23 mouse cellular contexts compared by ENCODE assay signal in genomic region chrX:8000546-8001192, GRCm38 (mm10). TPM values are rescaled to one million over a fixed set of nuclear protein-coding genes. Genes with fewer than 3 reads are reported as not detected.
DNase-seq lines count a peak whose midpoint lies in the region; ATAC-seq lines count a peak whose summit lies in the region.
"Had no signal": no experiment of that assay in that cellular context is flagged by ENCODE, and none has a peak within 500 bp of the region (broad histone marks: within the 10 kb centered on the region; RNA-seq: fewer than 3 reads in every experiment).

No protein-coding gene starts in this region.

- H3K4me3 ChIP-seq in heart, embryonic 13.5 days = no peak overlapping the region
- H3K4me3 ChIP-seq in liver, embryonic 11.5 days (ENCODE audit: low read depth, low read length) = no peak overlapping the region
- H3K4me3 ChIP-seq: embryonic facial prominence, embryonic 13.5 days had no signal

- H3K27me3 ChIP-seq in heart, embryonic 13.5 days (replicated peaks) = no peaks in the 10 kb centered on the region
- H3K27me3 ChIP-seq in liver, embryonic 11.5 days (replicated peaks; ENCODE audit: control insufficient read depth, insufficient read depth, low read length) = no peaks in the 10 kb centered on the region
- H3K27me3 ChIP-seq: embryonic facial prominence, embryonic 13.5 days had no signal

- ATAC-seq in heart, embryonic 13.5 days (ENCODE audit: extremely low read depth, insufficient number of reproducible peaks, low FRiP score, low TSS enrichment) = peak; percentile 37; the same call in 1 of the 2 replicates
- ATAC-seq in liver, embryonic 11.5 days (replicated peaks; ENCODE audit: low FRiP score) = peak; percentile 39; the same call in 1 of the 2 replicates
- ATAC-seq: forebrain, embryonic 14.5 days; inflammation-experienced regulatory T-cells, adult 6 months; midbrain, embryonic 16.5 days had no signal

- no peaks in the 10 kb centered on the region for H3K9me3 ChIP-seq in heart, embryonic 13.5 days
- no peaks in the 10 kb centered on the region for H3K9me3 ChIP-seq in liver, embryonic 11.5 days (ENCODE audit: control insufficient read depth, low read length)
- H3K9me3 ChIP-seq: embryonic facial prominence, embryonic 13.5 days had no signal

- no peak for DNase-seq in heart, adult 11 months
- DNase-seq in adrenal gland, postnatal 25 days = peak; percentile 7
- DNase-seq in liver, embryonic 11.5 days (ENCODE audit: low spot score) = no peak
- no peak for DNase-seq in ovary, postnatal 10 days (ENCODE audit: low spot score)
- no peak for DNase-seq in cerebellum, postnatal 36 days
- DNase-seq in spleen, adult 12 weeks (ENCODE audit: low spot score) = no peak
- no peak for DNase-seq in thymus, adult 18-20 months
- DNase-seq: cerebellum, postnatal 25 days; heart, postnatal 4 days; kidney, postnatal 14 days; lung, embryonic 14.5 days had no signal

- no peak overlapping the region for H3K27ac ChIP-seq in heart, embryonic 13.5 days (replicated peaks)
- H3K27ac ChIP-seq in liver, embryonic 11.5 days (ENCODE audit: low read depth, low read length) = no peak overlapping the region
- H3K27ac ChIP-seq: embryonic facial prominence, embryonic 13.5 days had no signal

- WGBS in heart, embryonic 13.5 days = 72% methylated on average over 3 of the region's 3 CpGs
- 67% methylated on average over 3 of the region's 3 CpGs for WGBS in liver, embryonic 11.5 days

- no peaks in the 10 kb centered on the region for H3K4me1 ChIP-seq in heart, embryonic 13.5 days
- H3K4me1 ChIP-seq in liver, embryonic 11.5 days (replicated peaks; ENCODE audit: control insufficient read depth, insufficient read depth, low read length) = no peaks in the 10 kb centered on the region
- H3K4me1 ChIP-seq: embryonic facial prominence, embryonic 13.5 days had no signal

- no peak overlapping the region for H3K4me2 ChIP-seq in heart, embryonic 13.5 days
- H3K4me2 ChIP-seq in liver, embryonic 11.5 days = no peak overlapping the region
- H3K4me2 ChIP-seq: embryonic facial prominence, embryonic 13.5 days; lung, embryonic 14.5 days had no signal

- H3K9ac ChIP-seq in heart, embryonic 13.5 days = no peak overlapping the region
- no peak overlapping the region for H3K9ac ChIP-seq in liver, embryonic 11.5 days (ENCODE audit: low read depth, low read length)
- H3K9ac ChIP-seq: embryonic facial prominence, embryonic 13.5 days; lung, embryonic 14.5 days had no signal

- no peaks in the 10 kb centered on the region for H3K36me3 ChIP-seq in heart, embryonic 13.5 days
- H3K36me3 ChIP-seq in liver, embryonic 11.5 days (ENCODE audit: control insufficient read depth, insufficient read depth, low read length) = no peaks in the 10 kb centered on the region
- H3K36me3 ChIP-seq: embryonic facial prominence, embryonic 13.5 days had no signal

RNA-seq across cellular contexts. Expression of gene Glod5, which starts 17.6 kb away (rescaled TPM):
- polyA plus RNA-seq in heart, embryonic 13.5 days (2015; fragmentation: Nextera tagmentation; extraction: Ambion mirVana) = 0.38 and 0.53 TPM in 2 replicates
- total RNA-seq in adrenal gland, postnatal 25 days (2021) = not detected in 2 replicates
- 0.29 and 0.53 TPM in 2 replicates for polyA plus RNA-seq in liver, embryonic 11.5 days (2014; fragmentation: Nextera tagmentation; extraction: Ambion mirVana)
- total RNA-seq: gastrocnemius, adult 8-10 months; heart, postnatal 4 days; layer of hippocampus, postnatal 14 days; left cerebral cortex, postnatal 25 days; megakaryocyte progenitor cell, adult 5-6 weeks had no signal
- polyA plus RNA-seq: embryonic facial prominence, embryonic 13.5 days; inflammation-experienced regulatory T-cells, adult 6 months; lung, embryonic 14.5 days; spleen, adult 2 months; testis, adult 2 months had no signal

RNA-seq across cellular contexts. Expression of gene Gata1, which starts 22.8 kb away (rescaled TPM):
- polyA plus RNA-seq in heart, embryonic 13.5 days (2015; fragmentation: Nextera tagmentation; extraction: Ambion mirVana) = 2.8 and 5.9 TPM in 2 replicates
- total RNA-seq in adrenal gland, postnatal 25 days (2021) = not detected in 2 replicates
- 157 and 162 TPM in 2 replicates for polyA plus RNA-seq in liver, embryonic 11.5 days (2014; fragmentation: Nextera tagmentation; extraction: Ambion mirVana)
- total RNA-seq: layer of hippocampus, postnatal 14 days; left cerebral cortex, postnatal 25 days had no signal
- polyA plus RNA-seq: neural tube, embryonic 14.5 days had no signal

RNA-seq across cellular contexts. Expression of gene Hdac6, which starts 53.0 kb away (rescaled TPM):
- polyA plus RNA-seq in heart, embryonic 13.5 days (2015; fragmentation: Nextera tagmentation; extraction: Ambion mirVana) = 22.8 and 24.9 TPM in 2 replicates
- total RNA-seq in adrenal gland, postnatal 25 days (2021) = 17.9 and 26.7 TPM in 2 replicates
- polyA plus RNA-seq in liver, embryonic 11.5 days (2014; fragmentation: Nextera tagmentation; extraction: Ambion mirVana) = 21.1 and 22.5 TPM in 2 replicates

Comparison
In these comparisons a context has a peak if more than half of its experiments do, and no peak if none do; other contexts are left out.
1. RNA of gene Gata1, which starts 22.8 kb away (polyA plus RNA-seq): 157 to 162 TPM in liver, embryonic 11.5 days; 2.8 to 5.9 TPM in heart, embryonic 13.5 days; every median in the first group is over 10 times any median in the second.